Mouse (Mus musculus) embryonic facial prominence, embryonic 12.5 days (tissue): ENCODE data around the gene Zdhhc22. TPM values are rescaled to one million over a fixed set of nuclear protein-coding genes. Genes with fewer than 3 reads are reported as not detected.
A peak's percentile ranks its signal among the peaks of the same experiment; 100 is the strongest.

ENCODE experiments used
- ATAC-seq: fragments of 200-750 bp; cut with Nextera tagmentation; 2 replicates; pipeline ENCODE4 v1.8.0; 2017; ENCODE audit not compliant: insufficient number of reproducible peaks, insufficient read depth, low FRiP score, low TSS enrichment
- H3K27ac ChIP-seq: fragments of 300-500 bp; sonication (generic); 2 replicates; pipeline ENCODE4 v1.5.1; 2016; ENCODE audit warnings: mild to moderate bottlenecking
- H3K27me3 ChIP-seq: fragments of 300-500 bp; sonication (generic); 2 replicates; pipeline ENCODE4 v1.6.1; 2016; ENCODE audit warnings: mild to moderate bottlenecking, moderate library complexity
- H3K36me3 ChIP-seq: fragments of 300-500 bp; sonication (generic); 2 replicates; pipeline ENCODE4 v1.6.1; 2016; ENCODE audit warnings: mild to moderate bottlenecking
- H3K4me1 ChIP-seq: fragments of 300-500 bp; sonication (generic); 2 replicates; pipeline ENCODE4 v1.6.1; 2016
- H3K4me2 ChIP-seq: fragments of 300-500 bp; sonication (generic); replicated peaks from 2 replicates; pipeline ENCODE4 v1.6.1; 2016; ENCODE audit warnings: mild to moderate bottlenecking, moderate library complexity
- H3K4me3 ChIP-seq: fragments of 300-500 bp; sonication (generic); 2 replicates; pipeline ENCODE4 v1.5.1; 2016; ENCODE audit warnings: mild to moderate bottlenecking
- H3K9ac ChIP-seq: fragments of 300-500 bp; sonication (generic); 2 replicates; pipeline ENCODE4 v1.6.1; 2016; ENCODE audit warnings: mild to moderate bottlenecking, moderate library complexity
- H3K9me3 ChIP-seq: fragments of 300-500 bp; sonication (generic); 2 replicates; pipeline ENCODE4 v1.6.1; 2016; ENCODE audit warnings: mild to moderate bottlenecking, moderate library complexity
- WGBS: fragments of 180-500 bp; shearing (Covaris S2); methylation state at CpG from one replicate; pipeline ENCODE4 v1.1.7; 2016; 5-methylcytosine and 5-hydroxymethylcytosine counted together
- polyA plus RNA-seq: library from polyadenylated mRNA; unstranded; fragments of >200 nt; fragmentation: Nextera tagmentation; extraction: Ambion mirVana; gene quantifications from 2 replicates; pipeline ENCODE4 v1.2.1, GENCODE M21; 2016

Gene Zdhhc22
- polyA plus RNA-seq, 1 experiment from 2014 or later = 3.2 TPM

DNA sequence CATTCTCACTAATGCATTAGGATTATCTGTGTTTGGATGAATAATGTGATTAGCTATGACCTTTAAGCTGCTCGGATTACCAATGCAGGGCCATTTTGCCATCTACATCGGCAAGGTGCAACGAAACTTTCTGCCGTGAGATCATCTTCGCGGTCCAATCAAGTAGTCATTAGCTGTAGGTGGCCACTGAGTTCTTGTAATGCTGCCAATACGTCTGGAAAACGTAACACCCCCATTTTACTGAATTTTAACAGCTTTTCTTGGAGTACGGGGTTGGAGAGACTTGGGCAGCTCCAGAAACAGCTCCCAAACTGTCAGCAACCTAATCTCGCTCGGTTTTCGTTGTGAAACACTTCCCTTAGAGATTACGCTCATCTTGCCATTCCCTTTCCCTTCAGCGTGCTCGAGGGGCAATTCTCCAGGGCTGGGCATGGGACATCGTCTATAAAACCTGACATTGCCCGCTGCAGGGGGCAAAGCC lies 43.9 kb downstream of the Zdhhc22 start:
- H3K9me3 ChIP-seq = no peaks in the 10 kb centered on the region
- H3K4me3 ChIP-seq = peak overlapping the region; percentile 62
- peak overlapping the region; percentile 84 for H3K4me2 ChIP-seq
- H3K27ac ChIP-seq = peak overlapping the region; percentile 99
- WGBS = under 1% methylated on average over 17 of the region's 17 CpGs
- H3K27me3 ChIP-seq = no peaks in the 10 kb centered on the region
- H3K36me3 ChIP-seq = no peaks in the 10 kb centered on the region
- ATAC-seq = no peak
- H3K9ac ChIP-seq = peak overlapping the region; percentile 82
- peaks cover 15% of the 10 kb centered on the region for H3K4me1 ChIP-seq

DNA sequence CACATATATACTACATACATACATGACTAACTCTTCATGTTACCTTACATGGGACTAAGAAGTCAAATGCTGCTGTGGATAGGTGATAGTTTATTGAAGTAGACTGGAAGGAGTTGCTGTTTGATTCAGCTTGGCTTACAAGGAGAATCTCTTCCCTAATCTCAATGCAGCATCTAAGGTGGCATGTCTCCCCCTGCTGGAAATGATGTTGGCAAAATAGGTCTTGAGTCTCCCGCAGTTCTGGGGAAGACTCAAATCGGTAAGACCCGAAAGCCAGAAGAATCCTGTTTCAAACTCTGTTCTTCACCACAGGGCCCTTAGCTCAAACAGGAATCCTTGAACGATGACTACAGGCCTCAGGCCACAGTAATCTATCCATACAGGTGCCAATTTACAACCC lies 45.1 kb downstream of the Zdhhc22 start:
- Histone ChIP-seq H3K27me3 (no peaks in the 10 kb centered on the region), H3K36me3 (no peaks in the 10 kb centered on the region), H3K4me1 (peaks cover 17% of the 10 kb centered on the region), H3K9ac (no peak overlapping the region), H3K9me3 (no peaks in the 10 kb centered on the region), H3K4me2 (no peak overlapping the region), H3K4me3 (no peak overlapping the region), H3K27ac (no peak overlapping the region)
- WGBS = 2% methylated on average over 4 of the region's 4 CpGs
- ATAC-seq = no peak

DNA sequence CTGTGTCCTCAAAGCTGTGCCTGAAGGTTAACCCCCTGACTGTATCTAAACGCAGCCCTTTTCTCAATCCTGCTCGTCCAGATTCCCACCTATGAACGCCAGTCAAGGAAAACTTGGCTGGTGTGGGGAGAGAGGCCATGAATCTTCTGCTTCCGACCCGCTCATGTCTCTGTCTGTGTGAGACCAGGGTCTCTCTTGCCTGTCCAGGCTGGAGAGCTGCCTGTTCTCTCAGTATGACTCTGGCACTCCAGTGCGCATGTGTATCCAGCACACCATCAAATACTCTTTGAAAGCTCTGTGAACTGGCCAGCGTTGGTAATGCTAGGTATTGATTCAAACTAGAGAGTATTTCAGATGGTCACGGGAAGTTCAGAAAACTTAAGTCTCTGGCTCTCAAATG lies 46.8 kb downstream of the Zdhhc22 start:
- WGBS = 90% methylated on average over 8 of the region's 8 CpGs
- Histone ChIP-seq H3K27ac (no peak overlapping the region), H3K27me3 (no peaks in the 10 kb centered on the region), H3K4me3 (no peak overlapping the region), H3K36me3 (no peaks in the 10 kb centered on the region), H3K9ac (no peak overlapping the region), H3K9me3 (no peaks in the 10 kb centered on the region), H3K4me2 (no peak overlapping the region), H3K4me1 (peaks cover 13% of the 10 kb centered on the region)
- no peak for ATAC-seq

DNA sequence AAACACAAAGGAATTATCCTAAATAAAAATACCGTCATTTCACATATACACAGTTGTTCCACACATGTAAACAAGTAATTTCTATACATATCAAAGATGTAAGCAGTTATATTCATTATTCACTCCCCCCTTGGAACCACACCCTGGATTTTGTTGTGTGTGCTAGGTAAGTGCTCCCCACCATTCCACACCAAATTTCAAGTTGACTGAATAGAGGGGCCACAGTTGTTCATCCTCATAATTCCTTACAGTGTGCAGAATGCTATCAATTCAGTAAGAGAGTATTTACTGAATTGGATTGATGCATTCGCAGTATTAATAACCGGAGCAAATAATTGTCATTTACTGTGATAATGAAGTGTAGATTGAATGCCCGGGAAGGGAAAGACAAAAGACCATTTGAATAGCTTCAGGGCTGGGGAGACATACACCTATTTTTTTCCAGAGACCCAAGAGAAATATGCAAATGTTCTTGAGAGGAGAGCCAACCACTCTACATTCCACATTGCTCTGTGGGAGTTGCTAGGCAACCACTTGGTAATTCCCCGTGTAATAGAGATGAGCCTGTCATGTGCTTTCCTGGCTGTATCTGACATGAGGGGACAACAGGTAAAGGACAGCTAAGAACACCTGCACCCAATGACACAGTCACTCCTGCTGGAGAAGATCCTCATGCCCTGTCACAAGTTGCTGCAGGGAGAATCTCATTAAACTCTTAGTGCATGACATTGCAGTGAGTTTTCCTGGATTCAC lies 48.3 kb downstream of the Zdhhc22 start:
- H3K4me3 ChIP-seq = no peak overlapping the region
- no peaks in the 10 kb centered on the region for H3K9me3 ChIP-seq
- H3K4me2 ChIP-seq = no peak overlapping the region
- no peak for ATAC-seq
- H3K27ac ChIP-seq = no peak overlapping the region
- WGBS = 48% methylated on average over 5 of the region's 5 CpGs
- H3K9ac ChIP-seq = no peak overlapping the region
- peaks cover 7% of the 10 kb centered on the region for H3K4me1 ChIP-seq
- H3K27me3 ChIP-seq = no peaks in the 10 kb centered on the region
- H3K36me3 ChIP-seq = no peaks in the 10 kb centered on the region

DNA sequence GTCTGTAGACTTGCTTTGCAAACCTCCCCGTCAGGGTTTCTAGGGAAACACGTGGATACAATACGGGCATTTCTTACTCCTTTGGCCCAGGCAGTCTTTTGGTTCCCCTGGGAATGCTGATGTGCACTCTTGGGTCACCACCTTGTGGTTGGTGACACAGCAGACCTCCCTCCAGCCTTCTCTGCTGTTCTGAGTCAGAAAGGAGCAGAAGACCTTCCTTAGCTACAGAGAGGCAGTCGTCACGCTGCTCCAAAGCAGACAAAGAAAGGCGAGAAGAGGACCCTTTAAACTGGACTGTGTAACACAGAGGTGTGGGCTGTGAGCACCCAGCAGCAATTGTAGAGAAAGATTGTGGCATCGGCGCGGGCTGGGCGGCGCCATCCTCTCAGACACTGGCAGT lies 49.1 kb downstream of the Zdhhc22 start:
- Histone ChIP-seq H3K36me3 (no peaks in the 10 kb centered on the region), H3K27me3 (no peaks in the 10 kb centered on the region), H3K9me3 (no peaks in the 10 kb centered on the region), H3K4me3 (no peak overlapping the region), H3K4me1 (peaks cover 6% of the 10 kb centered on the region), H3K27ac (peak overlapping the region; percentile 25; the same call in 1 of the 2 replicates), H3K9ac (no peak overlapping the region), H3K4me2 (no peak overlapping the region)
- no peak for ATAC-seq
- 53% methylated on average over 11 of the region's 11 CpGs for WGBS

DNA sequence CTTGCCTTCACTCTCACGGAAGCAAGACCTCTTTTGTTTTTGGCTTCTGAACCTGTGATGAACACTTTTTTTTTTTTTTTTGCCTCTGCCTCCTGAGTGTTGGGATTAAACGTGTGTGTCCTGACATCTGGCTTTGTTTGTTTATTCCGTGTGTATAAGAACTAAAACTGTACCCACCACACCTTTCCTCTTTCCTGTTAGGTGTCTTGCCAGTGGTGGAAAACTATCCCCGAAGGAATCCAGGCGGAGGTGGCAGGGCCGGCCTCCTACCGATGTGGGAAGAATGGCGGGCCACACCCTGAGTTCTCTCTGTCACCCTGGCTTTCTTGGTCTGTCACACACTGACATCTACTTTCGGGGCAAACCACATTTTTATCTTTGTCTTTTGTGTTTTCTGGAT lies 51.7 kb downstream of the Zdhhc22 start:
- WGBS = 68% methylated on average over 9 of the region's 9 CpGs
- ATAC-seq = no peak

DNA sequence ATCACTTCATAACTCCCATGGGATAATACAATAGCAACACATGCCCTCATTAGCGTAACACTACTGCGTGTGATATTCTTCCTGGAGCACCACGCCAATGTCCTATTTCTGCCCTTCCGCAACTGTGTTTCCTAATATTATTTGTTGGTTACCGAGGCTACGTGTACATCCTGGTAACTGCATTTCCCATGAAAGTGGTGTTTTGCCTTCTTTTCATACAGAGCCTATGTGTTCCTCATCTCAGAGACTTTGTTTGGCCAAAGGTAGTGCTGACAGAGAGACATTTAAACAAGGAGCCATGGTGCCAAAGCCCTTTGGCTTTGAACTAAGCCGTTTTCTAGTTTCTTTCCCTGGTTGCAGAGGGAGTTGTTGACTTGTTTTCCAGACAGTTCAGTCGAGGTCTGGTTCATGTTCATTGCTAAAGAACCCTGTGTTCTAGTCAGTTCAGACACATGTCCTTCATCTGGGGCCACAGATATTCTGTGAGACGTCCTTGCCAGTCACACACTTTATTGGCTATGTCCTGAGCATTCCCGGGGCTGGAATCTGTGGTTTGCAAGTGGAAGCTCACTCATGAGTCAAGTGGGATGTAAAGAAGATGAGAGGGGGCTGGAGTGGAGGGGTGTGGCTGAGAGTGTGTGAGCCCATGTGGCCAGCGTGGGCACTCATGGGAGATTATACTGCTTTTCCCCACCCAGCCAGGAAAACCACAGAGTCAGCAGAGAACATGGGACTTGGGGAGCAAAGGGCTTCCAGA lies 53.5 kb downstream of the Zdhhc22 start:
- 0 out of 2 replicates have a peak, but pooled peaks cover 6% of the 10 kb centered on the region for H3K4me1 ChIP-seq
- H3K36me3 ChIP-seq = no peaks in the 10 kb centered on the region
- no peak for ATAC-seq
- no peak overlapping the region for H3K4me3 ChIP-seq
- H3K27me3 ChIP-seq = no peaks in the 10 kb centered on the region
- no peak overlapping the region for H3K27ac ChIP-seq
- WGBS = 81% methylated on average over 11 of the region's 11 CpGs
- H3K9ac ChIP-seq = no peak overlapping the region
- H3K4me2 ChIP-seq = no peak overlapping the region
- no peaks in the 10 kb centered on the region for H3K9me3 ChIP-seq

More for the DNA sequence above, 51.7 kb downstream of the Zdhhc22 start:
- Histone ChIP-seq H3K27ac (no peak overlapping the region), H3K4me1 (0 out of 2 replicates have a peak, but pooled peaks cover 6% of the 10 kb centered on the region), H3K4me3 (no peak overlapping the region), H3K4me2 (no peak overlapping the region), H3K9ac (no peak overlapping the region), H3K27me3 (no peaks in the 10 kb centered on the region), H3K36me3 (no peaks in the 10 kb centered on the region), H3K9me3 (no peaks in the 10 kb centered on the region)

DNA sequence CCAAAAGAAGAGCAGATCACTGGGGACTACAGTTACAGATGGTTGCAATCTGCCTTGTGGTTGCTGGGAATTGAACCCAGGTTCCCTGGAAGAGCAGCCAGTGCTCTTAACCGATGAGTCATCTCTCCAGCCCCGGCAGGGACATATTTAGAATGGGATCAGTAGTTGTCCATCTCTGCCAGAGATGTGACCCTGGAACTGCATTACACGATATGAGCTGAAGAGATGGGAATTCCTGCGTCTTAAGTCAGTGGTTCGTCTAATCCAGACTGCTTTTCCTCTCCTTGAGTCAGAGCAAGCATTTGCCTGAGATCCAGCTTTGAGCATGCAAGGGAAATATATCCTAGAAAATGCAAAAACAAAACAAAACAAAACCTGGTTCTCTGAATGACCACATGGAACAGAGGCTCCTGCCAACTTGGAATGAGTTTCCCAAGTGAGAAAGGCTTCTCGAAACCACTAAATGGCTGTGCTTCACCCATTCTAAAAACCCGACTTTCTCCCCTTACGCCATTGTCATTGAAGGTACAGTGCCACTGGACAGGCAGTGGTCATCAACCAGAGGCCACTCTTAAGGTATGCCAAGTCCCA lies 54.4 kb downstream of the Zdhhc22 start:
- 72% methylated on average over 8 of the region's 8 CpGs for WGBS

DNA sequence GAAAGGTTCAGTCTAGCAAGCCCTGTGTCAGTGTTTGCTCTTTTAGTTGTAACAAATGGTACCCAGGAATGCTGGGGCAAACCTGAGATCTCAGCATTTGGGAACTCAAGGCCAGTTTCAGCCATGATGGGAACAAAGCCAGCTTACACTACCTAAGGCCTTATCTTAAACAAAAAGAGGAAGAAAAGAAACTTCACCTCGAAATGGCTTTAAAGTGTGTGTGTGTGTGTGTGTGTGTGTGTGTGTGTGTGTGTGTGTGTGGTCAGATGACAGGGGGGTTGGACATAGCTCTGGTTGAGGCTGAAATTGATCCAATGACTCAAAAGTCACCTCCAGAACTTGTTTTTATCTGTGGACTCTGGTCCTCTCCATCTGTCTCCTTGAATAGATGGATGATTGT lies 55.5 kb downstream of the Zdhhc22 start:
- Histone ChIP-seq H3K9ac (no peak overlapping the region), H3K4me2 (no peak overlapping the region), H3K4me3 (no peak overlapping the region), H3K27ac (no peak overlapping the region), H3K27me3 (no peaks in the 10 kb centered on the region), H3K9me3 (no peaks in the 10 kb centered on the region), H3K4me1 (0 out of 2 replicates have a peak, but pooled peaks cover 3% of the 10 kb centered on the region), H3K36me3 (no peaks in the 10 kb centered on the region)
- no peak for ATAC-seq
- 80% methylated on average over 1 of the region's 1 CpGs for WGBS

More for the DNA sequence above, 54.4 kb downstream of the Zdhhc22 start:
- Histone ChIP-seq H3K36me3 (no peaks in the 10 kb centered on the region), H3K9me3 (no peaks in the 10 kb centered on the region), H3K27ac (no peak overlapping the region), H3K4me2 (no peak overlapping the region), H3K9ac (no peak overlapping the region), H3K4me3 (no peak overlapping the region), H3K27me3 (no peaks in the 10 kb centered on the region), H3K4me1 (0 out of 2 replicates have a peak, but pooled peaks cover 3% of the 10 kb centered on the region)
- ATAC-seq = no peak

DNA sequence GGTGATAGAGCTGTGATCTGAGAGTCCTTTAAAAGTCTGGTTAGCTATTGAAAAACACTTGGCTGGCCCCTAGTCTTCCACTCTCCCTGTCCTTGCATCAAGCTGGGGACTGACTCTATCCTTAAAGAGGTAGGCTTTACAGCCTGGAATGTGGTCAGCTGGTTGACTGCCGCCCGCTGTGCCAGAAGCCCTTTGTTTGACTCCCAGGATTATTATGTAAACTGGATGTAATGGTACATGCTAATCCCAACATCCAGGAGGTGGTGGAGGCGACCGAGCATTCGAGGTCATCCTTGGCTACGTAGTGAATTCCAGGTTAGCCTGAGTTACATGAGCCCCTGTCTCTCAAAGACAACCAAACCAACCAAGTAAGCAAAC lies 57.7 kb downstream of the Zdhhc22 start:
- H3K4me2 ChIP-seq = no peak overlapping the region
- 0 out of 2 replicates have a peak, but pooled peaks cover 3% of the 10 kb centered on the region for H3K4me1 ChIP-seq
- no peaks in the 10 kb centered on the region for H3K36me3 ChIP-seq
- no peaks in the 10 kb centered on the region for H3K27me3 ChIP-seq
- no peak overlapping the region for H3K4me3 ChIP-seq
- 16% methylated on average over 6 of the region's 6 CpGs for WGBS
- 0 out of 2 replicates have a peak, but pooled peaks cover 4% of the 10 kb centered on the region for H3K9me3 ChIP-seq
- H3K9ac ChIP-seq = no peak overlapping the region
- no peak for ATAC-seq
- H3K27ac ChIP-seq = no peak overlapping the region

DNA sequence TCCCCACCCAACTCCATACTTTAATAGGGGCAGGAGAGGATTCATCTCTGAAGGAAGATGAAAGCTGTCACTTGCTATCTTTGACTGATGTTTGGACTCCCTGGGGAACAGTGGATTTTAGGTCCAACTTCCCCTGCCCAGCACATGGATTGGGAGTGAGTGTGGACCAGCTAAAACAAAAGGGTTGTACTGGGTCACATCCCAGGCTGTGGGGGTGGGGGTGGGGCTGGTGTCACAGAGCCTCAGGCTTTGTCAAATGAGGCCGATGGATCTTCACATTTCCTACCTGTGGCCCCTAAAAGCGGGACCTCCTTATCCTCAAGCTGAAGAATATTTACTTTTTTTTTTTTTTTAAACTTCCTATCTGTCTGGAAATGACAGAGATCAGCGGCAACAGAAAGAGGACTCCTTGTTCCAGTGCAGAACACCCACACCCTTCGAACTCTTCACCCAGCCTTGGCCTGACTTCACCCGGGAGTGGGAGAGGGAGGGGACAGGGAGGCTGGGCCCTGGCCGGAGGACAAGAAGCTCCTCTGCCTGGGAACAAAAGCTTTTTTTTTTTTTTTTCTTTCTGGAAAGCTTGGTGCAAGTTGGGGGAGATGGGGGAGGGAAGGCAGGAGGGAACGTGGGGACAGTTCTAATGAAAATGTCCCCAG lies 58.2 kb downstream of the Zdhhc22 start:
- Histone ChIP-seq H3K9ac (no peak overlapping the region), H3K9me3 (0 out of 2 replicates have a peak, but pooled peaks cover 4% of the 10 kb centered on the region), H3K36me3 (no peaks in the 10 kb centered on the region), H3K27me3 (no peaks in the 10 kb centered on the region), H3K27ac (no peak overlapping the region), H3K4me2 (no peak overlapping the region), H3K4me3 (no peak overlapping the region), H3K4me1 (0 out of 2 replicates have a peak, but pooled peaks cover 3% of the 10 kb centered on the region)
- no peak for ATAC-seq
- WGBS = 9% methylated on average over 7 of the region's 7 CpGs
